Comparison of ENCODE assay signal across 29 mouse cellular contexts in the genomic region with DNA sequence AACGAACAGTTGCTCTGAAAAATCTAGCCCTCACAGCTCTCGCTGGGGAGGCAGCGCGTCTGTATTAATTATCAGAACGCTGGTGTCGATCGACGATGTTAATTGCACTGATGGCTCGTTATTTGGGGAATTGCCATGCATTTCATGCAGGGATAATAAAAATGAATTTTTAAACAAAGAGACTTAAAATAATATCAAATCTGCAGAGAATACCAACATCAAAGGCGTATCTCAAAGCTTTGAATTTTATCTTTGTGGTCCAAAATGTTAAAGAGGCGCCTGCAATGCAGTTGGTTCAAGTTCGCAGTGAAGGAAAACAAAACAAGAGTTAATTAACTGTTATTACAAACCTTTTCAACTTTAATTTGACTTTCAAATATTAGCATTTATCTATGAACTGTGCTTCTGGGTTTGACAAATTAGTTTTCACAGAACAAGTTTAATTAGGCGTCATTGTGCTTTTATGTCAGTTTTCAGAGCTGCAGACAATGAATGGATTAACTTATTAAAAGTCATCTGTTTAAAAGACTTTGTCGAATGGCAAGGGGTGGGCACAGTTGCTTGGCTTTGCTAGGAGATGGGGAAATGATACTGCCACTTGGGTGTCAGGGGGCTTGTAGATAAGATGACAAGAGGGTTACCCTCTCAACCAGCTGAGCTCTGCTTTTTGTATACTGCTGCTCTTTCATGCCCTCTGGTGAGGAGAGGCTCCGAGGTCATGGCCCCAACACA.
A peak's percentile ranks its signal among the peaks of the same experiment; 100 is the strongest.
DNase-seq lines count a peak whose midpoint lies in the region; ATAC-seq and TF ChIP-seq lines count a peak whose summit lies in the region.
"Had no signal": no experiment of that assay in that cellular context is flagged by ENCODE, and none has a peak within 500 bp of the region (broad histone marks: within the 10 kb centered on the region; RNA-seq: fewer than 3 reads in every experiment).

No protein-coding gene starts in this region.

- no peak for TF ChIP-seq EP300 in lung, postnatal 0 days (IDR thresholded peaks at IDR 0.05)

- H3K36me3 ChIP-seq in hindbrain, postnatal 0 days (ENCODE audit: insufficient read depth, low read length): no peaks in the 10 kb centered on the region
- H3K36me3 ChIP-seq in hindbrain, embryonic 16.5 days (ENCODE audit: control insufficient read depth, insufficient read depth, low read length): no peaks in the 10 kb centered on the region
- H3K36me3 ChIP-seq in neural tube, embryonic 15.5 days: no peaks in the 10 kb centered on the region
- H3K36me3 ChIP-seq in midbrain, embryonic 16.5 days (ENCODE audit: control insufficient read depth, insufficient read depth, low read length): no peaks in the 10 kb centered on the region
- no peaks in the 10 kb centered on the region for H3K36me3 ChIP-seq in lung, postnatal 0 days (ENCODE audit: insufficient read depth, low read length)
- H3K36me3 ChIP-seq: embryonic facial prominence, embryonic 10.5 days; embryonic facial prominence, embryonic 15.5 days; heart, embryonic 10.5 days; intestine, embryonic 15.5 days; liver, embryonic 12.5 days; neural tube, embryonic 12.5 days; stomach, embryonic 15.5 days had no signal

- 0 out of 2 replicates have a peak overlapping the region, but pooled peaks have one; percentile 11 for H3K4me2 ChIP-seq in hindbrain, postnatal 0 days (ENCODE audit: low read depth, low read length)
- no peak overlapping the region for H3K4me2 ChIP-seq in hindbrain, embryonic 16.5 days (ENCODE audit: low read length)
- H3K4me2 ChIP-seq in neural tube, embryonic 15.5 days: 0 out of 2 replicates have a peak overlapping the region, but pooled peaks have one; percentile 6
- H3K4me2 ChIP-seq in midbrain, embryonic 16.5 days (ENCODE audit: low read length): no peak overlapping the region
- H3K4me2 ChIP-seq in lung, postnatal 0 days (replicated peaks; ENCODE audit: low read depth, low read length): no peak overlapping the region
- H3K4me2 ChIP-seq: embryonic facial prominence, embryonic 15.5 days; hindbrain, embryonic 14.5 days; intestine, embryonic 15.5 days; liver, embryonic 12.5 days; neural tube, embryonic 12.5 days; stomach, embryonic 15.5 days had no signal

- TF ChIP-seq CTCF in hindbrain, postnatal 0 days (IDR thresholded peaks at IDR 0.05; ENCODE audit: low read depth): no peak
- TF ChIP-seq CTCF in lung, postnatal 0 days (IDR thresholded peaks at IDR 0.05): no peak

- ATAC-seq in hindbrain, postnatal 0 days: no peak
- ATAC-seq in hindbrain, embryonic 16.5 days: no peak
- no peak for ATAC-seq in neural tube, embryonic 15.5 days (ENCODE audit: low FRiP score)
- ATAC-seq in midbrain, embryonic 16.5 days: peak; percentile 66; the same call in 1 of the 2 replicates
- no peak for ATAC-seq in lung, postnatal 0 days
- ATAC-seq: intestine, embryonic 15.5 days; liver, embryonic 12.5 days; liver, postnatal 0 days had no signal

- H3K9me3 ChIP-seq in hindbrain, postnatal 0 days (ENCODE audit: low read length): no peaks in the 10 kb centered on the region
- H3K9me3 ChIP-seq in hindbrain, embryonic 16.5 days (ENCODE audit: control insufficient read depth, low read length): no peaks in the 10 kb centered on the region
- no peaks in the 10 kb centered on the region for H3K9me3 ChIP-seq in neural tube, embryonic 15.5 days (replicated peaks)
- H3K9me3 ChIP-seq in midbrain, embryonic 16.5 days (replicated peaks; ENCODE audit: control insufficient read depth, low read length, poor library complexity, severe bottlenecking): no peaks in the 10 kb centered on the region
- no peaks in the 10 kb centered on the region for H3K9me3 ChIP-seq in lung, postnatal 0 days (ENCODE audit: low read length)
- H3K9me3 ChIP-seq: embryonic facial prominence, embryonic 10.5 days; embryonic facial prominence, embryonic 15.5 days; heart, embryonic 10.5 days; intestine, embryonic 15.5 days; liver, embryonic 12.5 days; neural tube, embryonic 12.5 days; stomach, embryonic 15.5 days had no signal

- no peak overlapping the region for H3K9ac ChIP-seq in hindbrain, postnatal 0 days (replicated peaks; ENCODE audit: low read length)
- H3K9ac ChIP-seq in hindbrain, embryonic 16.5 days (ENCODE audit: low read depth, low read length): no peak overlapping the region
- no peak overlapping the region for H3K9ac ChIP-seq in neural tube, embryonic 15.5 days (replicated peaks)
- H3K9ac ChIP-seq in midbrain, embryonic 16.5 days (ENCODE audit: low read depth, low read length): no peak overlapping the region
- no peak overlapping the region for H3K9ac ChIP-seq in lung, postnatal 0 days (replicated peaks; ENCODE audit: low read depth)
- H3K9ac ChIP-seq: embryonic facial prominence, embryonic 15.5 days; hindbrain, embryonic 14.5 days; intestine, embryonic 15.5 days; liver, embryonic 12.5 days; liver, postnatal 0 days; neural tube, embryonic 12.5 days; stomach, embryonic 15.5 days had no signal

- WGBS in hindbrain, postnatal 0 days: 39% methylated on average over 15 of the region's 15 CpGs
- WGBS in hindbrain, embryonic 16.5 days: 44% methylated on average over 15 of the region's 15 CpGs
- 50% methylated on average over 15 of the region's 15 CpGs for WGBS in neural tube, embryonic 15.5 days
- 42% methylated on average over 15 of the region's 15 CpGs for WGBS in midbrain, embryonic 16.5 days
- WGBS in lung, postnatal 0 days: 69% methylated on average over 15 of the region's 15 CpGs

- no peaks in the 10 kb centered on the region for H3K4me1 ChIP-seq in hindbrain, postnatal 0 days (ENCODE audit: insufficient read depth, low read length)
- peaks cover 3% of the 10 kb centered on the region; the same call in 1 of the 2 replicates for H3K4me1 ChIP-seq in hindbrain, embryonic 16.5 days (ENCODE audit: control insufficient read depth, insufficient read depth, low read depth, low read length)
- H3K4me1 ChIP-seq in neural tube, embryonic 15.5 days: peaks cover 9% of the 10 kb centered on the region
- H3K4me1 ChIP-seq in midbrain, embryonic 16.5 days (ENCODE audit: control insufficient read depth, insufficient read depth, low read length): 0 out of 2 replicates have a peak, but pooled peaks cover 2% of the 10 kb centered on the region
- no peaks in the 10 kb centered on the region for H3K4me1 ChIP-seq in lung, postnatal 0 days (ENCODE audit: insufficient read depth, low read depth, low read length)
- H3K4me1 ChIP-seq: embryonic facial prominence, embryonic 10.5 days; embryonic facial prominence, embryonic 15.5 days; heart, embryonic 10.5 days; intestine, embryonic 15.5 days; liver, embryonic 12.5 days; neural tube, embryonic 12.5 days; stomach, embryonic 15.5 days had no signal

- no peak overlapping the region for H3K4me3 ChIP-seq in hindbrain, postnatal 0 days (ENCODE audit: low read length)
- H3K4me3 ChIP-seq in hindbrain, embryonic 16.5 days (ENCODE audit: low read length): no peak overlapping the region
- H3K4me3 ChIP-seq in neural tube, embryonic 15.5 days (replicated peaks): no peak overlapping the region
- no peak overlapping the region for H3K4me3 ChIP-seq in midbrain, embryonic 16.5 days (ENCODE audit: low read depth, low read length)
- no peak overlapping the region for H3K4me3 ChIP-seq in lung, postnatal 0 days (ENCODE audit: low read depth, low read length)
- H3K4me3 ChIP-seq: embryonic facial prominence, embryonic 10.5 days; embryonic facial prominence, embryonic 15.5 days; heart, embryonic 10.5 days; intestine, embryonic 15.5 days; liver, embryonic 12.5 days; neural tube, embryonic 12.5 days; stomach, embryonic 15.5 days had no signal

- no peak overlapping the region for H3K27ac ChIP-seq in hindbrain, postnatal 0 days
- H3K27ac ChIP-seq in hindbrain, embryonic 16.5 days (ENCODE audit: low read depth, low read length): no peak overlapping the region
- no peak overlapping the region for H3K27ac ChIP-seq in neural tube, embryonic 15.5 days (replicated peaks)
- no peak overlapping the region for H3K27ac ChIP-seq in midbrain, embryonic 16.5 days (ENCODE audit: low read length)
- no peak overlapping the region for H3K27ac ChIP-seq in lung, postnatal 0 days (ENCODE audit: low read length)
- H3K27ac ChIP-seq: embryonic facial prominence, embryonic 10.5 days; embryonic facial prominence, embryonic 15.5 days; heart, embryonic 10.5 days; hindbrain, embryonic 14.5 days; intestine, embryonic 15.5 days; kidney, postnatal 0 days; liver, embryonic 12.5 days; neural tube, embryonic 12.5 days; stomach, embryonic 15.5 days had no signal

- DNase-seq in hindbrain, postnatal 0 days (ENCODE audit: low spot score): peak; percentile 43
- no peak for DNase-seq in neural tube, embryonic 10.5 days (ENCODE audit: extremely low spot score, low spot score)
- DNase-seq in lung, postnatal 0 days (ENCODE audit: low spot score): no peak
- DNase-seq: adrenal gland, postnatal 25 days; B cell, adult 2 months; cerebellum, adult 8-10 months; cerebellum, postnatal 25 days; gastrocnemius, postnatal 25 days; heart, adult 11 months; heart, postnatal 4 days; kidney, adult 2 months; kidney, postnatal 4 days; layer of hippocampus, postnatal 36 days; left cerebral cortex, postnatal 4 days; liver, postnatal 0 days; lung, postnatal 14 days; right cerebral cortex, postnatal 14 days had no signal

- H3K27me3 ChIP-seq in hindbrain, postnatal 0 days (ENCODE audit: insufficient read depth, low read length): no peaks in the 10 kb centered on the region
- no peaks in the 10 kb centered on the region for H3K27me3 ChIP-seq in hindbrain, embryonic 16.5 days (replicated peaks; ENCODE audit: control insufficient read depth, insufficient read depth, low read length)
- H3K27me3 ChIP-seq in neural tube, embryonic 15.5 days (replicated peaks): no peaks in the 10 kb centered on the region
- H3K27me3 ChIP-seq in midbrain, embryonic 16.5 days (ENCODE audit: control insufficient read depth, insufficient read depth, low read depth, low read length): no peaks in the 10 kb centered on the region
- no peaks in the 10 kb centered on the region for H3K27me3 ChIP-seq in lung, postnatal 0 days (replicated peaks; ENCODE audit: insufficient read depth, low read length)
- H3K27me3 ChIP-seq: embryonic facial prominence, embryonic 15.5 days; intestine, embryonic 15.5 days; liver, embryonic 12.5 days; neural tube, embryonic 12.5 days; stomach, embryonic 15.5 days had no signal

Comparison
In these comparisons a context has a peak if more than half of its experiments do, and no peak if none do; other contexts are left out.
1. H3K4me2 ChIP-seq: peak in hindbrain, postnatal 0 days (single experiment) and neural tube, embryonic 15.5 days (single experiment); none in hindbrain, embryonic 16.5 days (single experiment), midbrain, embryonic 16.5 days (single experiment) and lung, postnatal 0 days (single experiment).